Mouse (Mus musculus) urinary bladder, postnatal 4 days (tissue): ENCODE measurements around the gene Erbb3.
"Not testable (repeated sequence)": the region's sequence is repeated elsewhere in the genome, so short reads cannot be mapped to it uniquely, and the experiment has no call there.

Source experiments
- DNase-seq, 2 experiments: peaks; one replicate each; pipeline ENCODE4 v3.0.0; 2021 to 2022; ENCODE audit warnings: low spot score in 2 of 2

Erbb3 gene

GRCm38 (mm10) chr10:128589464-128590192, at the start of gene Erbb3:
Gene Erbb3, minus strand, starts transcription at chr10:128589652.
- DNase-seq = peak; percentile 58 to 67

- no peak for DNase-seq
Observed at GRCm38 (mm10) chr10:128637011-128637410, 47.6 kb upstream of the Erbb3 start.

DNA sequence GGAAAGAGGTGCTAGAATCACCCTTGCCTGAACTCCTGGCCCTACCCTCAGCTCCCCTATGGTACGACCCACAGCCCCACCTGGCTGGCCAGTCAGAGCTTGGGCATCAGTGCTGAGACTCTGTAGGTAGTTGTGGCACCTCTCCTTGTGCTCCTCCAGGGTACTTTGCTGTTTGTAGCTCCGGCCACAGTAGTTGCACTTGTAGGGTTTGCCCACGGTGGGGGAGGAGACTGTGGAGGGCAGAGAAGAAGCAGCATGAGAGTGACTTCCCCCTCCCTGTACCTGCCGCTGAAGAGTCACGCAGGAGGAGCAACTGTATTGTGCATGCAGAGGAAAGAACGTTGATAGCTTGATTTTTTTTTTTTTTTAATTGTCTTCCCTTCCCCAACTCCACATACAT, 47.1 kb upstream of the Erbb3 start:
- DNase-seq = no peak

DNA sequence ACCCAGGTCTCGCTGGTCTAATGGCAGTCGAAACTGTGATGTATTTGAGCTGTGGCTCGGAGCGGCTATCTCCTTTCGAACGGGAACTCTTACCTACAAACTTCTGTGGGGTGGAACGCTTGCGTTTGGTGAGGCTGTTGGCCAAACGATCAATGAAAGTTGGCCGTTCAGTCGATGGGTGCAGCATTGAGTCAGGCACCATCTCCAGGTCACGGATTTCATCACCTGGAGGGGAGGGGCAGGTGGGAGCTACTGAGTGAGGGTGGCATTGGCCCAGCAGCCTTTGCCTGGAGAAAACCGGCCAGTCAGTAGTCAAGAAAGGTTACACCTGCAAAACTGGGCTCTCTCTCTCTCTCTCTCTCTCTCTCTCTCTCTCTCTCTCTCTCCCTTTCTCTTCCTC, 46.2 kb upstream of the Erbb3 start:
- DNase-seq = no peak

DNA sequence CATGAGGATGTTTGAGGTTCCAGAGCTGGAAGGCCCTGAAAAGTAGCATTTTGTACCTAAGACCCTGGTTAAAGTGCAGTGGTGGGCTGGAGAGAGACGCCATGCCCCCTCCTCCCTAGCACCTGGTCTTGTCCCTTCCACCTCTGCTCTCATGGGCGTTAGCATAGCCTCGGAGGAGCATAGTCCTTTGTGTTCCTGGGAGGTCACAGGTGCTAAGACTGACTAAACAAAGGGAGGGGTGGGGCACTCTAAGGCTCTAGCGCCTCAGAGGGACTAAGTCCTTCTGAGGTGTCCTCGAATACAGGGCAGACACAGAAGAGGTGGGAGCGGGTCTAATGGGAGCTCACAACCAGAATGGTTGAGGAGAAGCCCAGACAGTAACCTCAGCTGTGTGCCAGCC, 42.1 kb upstream of the Erbb3 start:
- no peak for DNase-seq

- not testable (repeated sequence) for DNase-seq
Observed at GRCm38 (mm10) chr10:128630306-128630705, 40.9 kb upstream of the Erbb3 start.

DNA sequence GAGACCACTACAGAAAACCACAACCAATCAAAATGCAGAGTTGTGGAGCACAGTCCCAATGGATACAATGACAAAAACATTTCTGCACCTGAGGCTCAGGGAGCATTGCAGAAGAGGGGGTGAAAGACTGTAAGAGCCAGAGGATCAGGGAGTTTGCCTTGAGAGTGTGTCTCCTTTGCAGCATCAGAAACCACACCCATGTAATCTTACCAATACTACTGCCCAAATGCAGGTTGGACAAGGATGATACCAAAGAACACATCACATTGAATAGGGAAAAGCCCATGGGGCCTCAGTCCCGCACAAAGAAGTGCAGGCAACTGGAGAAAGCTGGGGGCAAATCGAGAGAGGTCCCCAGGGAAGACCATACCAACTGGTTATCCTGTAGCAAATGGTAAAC, 40.3 kb upstream of the Erbb3 start:
- no peak for DNase-seq

GRCm38 (mm10) chr10:128627398-128628317, 38.2 kb upstream of the Erbb3 start:
- DNase-seq = no peak

- DNase-seq = peak; percentile 75 to 86
Observed at GRCm38 (mm10) chr10:128626311-128627310, 37.2 kb upstream of the Erbb3 start, which contains the start of gene Rps26. Gene Rps26, minus strand, starts transcription at chr10:128626747.

GRCm38 (mm10) chr10:128625287-128625894, 35.9 kb upstream of the Erbb3 start:
- no peak for DNase-seq

GRCm38 (mm10) chr10:128623106-128623613, 33.7 kb upstream of the Erbb3 start:
- DNase-seq = not testable (repeated sequence)

DNA sequence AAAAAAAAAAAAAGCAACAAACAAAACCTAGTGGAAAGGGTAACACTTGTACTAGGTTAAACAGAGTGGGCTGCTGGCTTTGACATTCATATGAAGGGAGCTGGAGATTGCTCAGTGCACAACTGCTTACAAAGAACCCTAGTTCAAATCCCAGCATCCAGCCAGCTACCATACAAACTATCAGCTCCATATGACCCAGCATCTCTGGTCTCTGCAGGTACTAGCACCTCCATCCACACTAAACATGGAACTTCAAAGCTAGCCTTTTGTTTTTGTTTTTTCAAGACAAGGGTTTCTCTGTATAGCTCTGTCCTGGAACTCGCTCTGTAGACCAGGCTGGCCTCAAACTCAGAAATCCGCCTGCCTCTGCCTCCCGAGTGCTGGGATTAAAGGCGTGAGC, 33.2 kb upstream of the Erbb3 start:
- DNase-seq = no peak

DNA sequence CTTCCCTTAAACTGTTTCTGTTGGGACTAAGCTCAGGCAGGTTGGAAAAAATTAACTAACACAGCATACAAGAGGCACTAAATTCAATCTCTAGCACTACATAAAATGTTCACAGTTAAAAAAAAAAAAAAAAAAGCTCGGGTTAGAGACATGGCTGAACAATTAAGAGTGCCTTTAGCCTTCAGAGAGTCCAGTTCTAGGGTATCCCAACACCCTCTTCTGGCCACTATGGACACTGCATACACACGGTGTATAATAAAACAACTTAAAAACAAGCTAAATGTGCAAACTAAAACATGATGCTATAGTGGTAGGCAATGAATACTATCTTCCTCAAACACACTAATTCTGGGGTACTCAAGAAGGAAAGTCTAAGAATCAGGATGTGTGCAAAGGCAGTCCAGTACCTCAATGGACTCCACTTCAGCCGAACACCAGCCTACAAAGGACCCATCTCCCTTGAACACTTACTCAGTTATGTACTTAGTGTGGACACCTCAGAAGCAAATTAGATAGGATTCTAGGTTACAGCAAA, 32.6 kb upstream of the Erbb3 start:
- DNase-seq = no peak

GRCm38 (mm10) chr10:128620241-128620640, 30.8 kb upstream of the Erbb3 start:
- no peak for DNase-seq

GRCm38 (mm10) chr10:128619148-128619547, 29.7 kb upstream of the Erbb3 start:
- not testable (repeated sequence) for DNase-seq

GRCm38 (mm10) chr10:128618570-128618969, 29.1 kb upstream of the Erbb3 start:
- DNase-seq = no peak

DNA sequence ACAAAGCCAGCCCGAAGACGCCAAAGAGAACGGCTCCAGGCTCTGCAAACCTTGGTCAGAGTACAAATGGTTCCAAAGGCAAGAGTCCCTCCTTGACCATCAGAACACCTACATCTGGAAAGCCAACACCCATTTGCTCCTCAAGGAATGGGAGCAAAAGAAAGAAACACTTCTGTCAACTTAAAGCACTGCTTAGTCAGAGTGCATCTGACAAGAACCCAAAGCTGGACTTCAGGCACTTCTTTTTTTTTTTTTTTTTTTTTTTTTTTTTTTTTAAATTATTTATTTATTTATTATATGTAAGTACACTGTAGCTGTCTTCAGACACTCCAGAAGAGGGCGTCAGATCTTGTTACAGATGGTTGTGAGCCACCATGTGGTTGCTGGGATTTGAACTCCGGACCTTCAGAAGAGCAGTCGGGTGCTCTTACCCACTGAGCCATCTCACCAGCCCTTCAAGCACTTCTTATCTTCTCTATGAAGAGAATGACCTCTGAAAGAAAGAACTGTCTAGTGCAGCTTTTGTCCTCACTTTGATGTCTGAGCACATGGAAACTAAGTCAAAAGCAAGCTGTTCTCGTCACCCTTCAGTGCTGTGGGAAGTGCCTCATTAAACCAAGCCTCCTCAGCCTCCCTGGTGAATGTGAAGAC, 26.5 kb upstream of the Erbb3 start:
- DNase-seq = not testable (repeated sequence)

DNA sequence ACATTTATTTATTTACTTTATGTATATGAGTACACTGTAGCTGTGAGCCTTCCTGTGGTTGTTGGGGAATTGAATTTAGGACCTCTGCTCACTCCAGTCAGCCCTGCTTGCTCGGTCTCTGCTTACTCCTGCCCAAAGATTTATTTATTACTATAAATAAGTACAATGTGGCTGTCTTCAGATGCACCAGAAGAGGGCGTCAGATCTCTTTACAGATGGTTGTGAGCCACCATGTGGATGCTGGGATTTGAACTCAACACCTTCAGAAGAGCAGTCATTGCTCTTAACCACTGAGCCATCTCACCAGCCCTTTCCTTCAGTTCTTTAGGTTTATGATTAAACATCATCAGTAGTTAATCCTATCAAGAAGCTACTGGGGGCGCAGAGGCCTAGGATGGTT, 25.5 kb upstream of the Erbb3 start:
- DNase-seq = no peak

GRCm38 (mm10) chr10:128613820-128614219, 24.4 kb upstream of the Erbb3 start:
- DNase-seq = not testable (repeated sequence)

- DNase-seq = no peak
Observed at GRCm38 (mm10) chr10:128613154-128613440, 23.6 kb upstream of the Erbb3 start.
